Mouse (Mus musculus) adrenal gland, postnatal 4 days (tissue): ENCODE results near the gene Clic5. TPM values are rescaled to one million over a fixed set of nuclear protein-coding genes. Genes with fewer than 3 reads are reported as not detected.

Experiments used
- DNase-seq, 2 experiments: peaks; one replicate each; pipeline ENCODE4 v3.0.0; 2021 to 2022; ENCODE audit warnings: low spot score in 2 of 2, mixed read lengths in 2 of 2
- total RNA-seq, 2 experiments: library from RNA; stranded (reverse); gene quantifications; 2 replicates each; pipeline ENCODE4 v1.2.3; 2021

The Clic5 gene
- total RNA-seq, 2 experiments from 2014 or later, result 7.9 to 11.2 TPM

DNA sequence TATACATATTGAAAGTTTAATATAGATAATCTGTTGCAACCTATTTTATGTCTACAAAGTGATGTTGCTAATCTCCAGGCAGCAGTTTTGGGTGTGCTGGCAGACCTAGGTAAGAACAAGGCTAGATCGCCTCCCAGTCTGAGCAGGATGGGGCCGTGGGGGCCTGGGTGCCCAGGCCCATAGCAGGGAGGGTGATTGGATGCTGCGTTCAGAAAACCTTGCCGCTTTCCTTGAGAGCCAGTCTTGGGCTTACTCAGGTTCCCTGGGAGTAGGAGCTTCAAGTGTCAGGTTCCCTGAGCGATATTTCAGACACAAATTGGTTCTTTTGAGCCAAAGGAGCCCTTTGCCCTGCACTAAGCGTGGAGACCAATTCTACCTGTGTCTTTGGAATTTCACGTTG lies 1.9 kb downstream of the Clic5 start:
- DNase-seq, result no peak

DNA sequence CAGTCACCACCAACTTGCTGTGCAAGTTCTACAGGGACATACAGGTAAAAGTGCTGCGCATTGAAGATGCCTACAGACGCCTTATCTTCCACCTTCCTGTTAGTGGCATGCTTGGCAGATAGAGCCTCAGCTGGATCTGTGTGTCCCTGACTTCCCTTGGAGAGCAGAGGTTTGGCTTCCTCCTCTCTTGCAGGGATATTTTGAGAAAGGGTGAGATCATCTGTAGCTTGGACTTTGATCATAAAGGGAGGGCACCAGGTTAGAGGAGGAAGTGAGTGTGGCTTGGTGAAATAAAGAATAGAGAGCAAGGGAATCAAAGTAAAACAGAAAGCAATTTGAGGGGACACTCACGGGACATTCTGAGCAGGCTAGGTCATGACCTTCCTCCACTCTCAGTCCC lies 4.6 kb downstream of the Clic5 start:
- no peak for DNase-seq

DNA sequence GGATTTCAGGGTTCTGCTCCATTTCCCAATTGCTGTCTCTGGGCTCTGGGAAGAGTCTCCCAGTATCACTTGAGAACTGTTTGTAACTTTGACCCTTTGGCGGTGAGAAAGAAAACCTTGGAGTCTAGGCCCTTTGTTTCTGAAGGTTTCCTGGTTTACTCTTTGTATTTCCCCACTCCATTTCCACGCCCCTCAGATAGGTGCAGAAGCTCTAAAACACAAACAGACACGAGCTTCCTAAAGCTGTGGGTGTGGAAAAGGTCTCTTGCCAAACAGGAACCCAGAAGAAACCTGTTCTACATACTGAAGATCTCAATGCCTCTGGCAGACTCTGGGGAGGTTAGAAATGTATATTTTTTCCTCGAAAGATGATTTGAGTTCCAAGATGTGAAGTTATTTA lies 10.8 kb downstream of the Clic5 start:
- no peak for DNase-seq

DNA sequence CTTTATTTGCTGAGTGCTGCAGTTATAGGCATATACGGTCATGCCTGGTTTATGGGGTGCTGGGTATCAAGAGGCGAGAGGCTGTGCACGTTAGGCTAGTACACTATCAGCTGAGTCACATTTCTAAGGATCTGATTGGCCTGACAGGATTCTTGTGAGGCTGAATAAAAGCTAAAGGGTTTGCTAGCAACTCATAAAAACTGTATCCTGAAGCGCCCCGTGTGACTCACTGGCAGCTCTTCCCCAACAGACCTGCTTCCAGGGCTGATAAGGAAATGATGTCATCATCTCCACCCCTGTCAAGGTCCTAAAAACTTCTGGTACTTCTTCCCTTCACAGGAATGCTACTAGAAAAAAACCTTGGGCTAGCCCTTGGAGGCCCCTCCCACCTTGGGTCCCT lies 14.6 kb downstream of the Clic5 start:
- DNase-seq, result no peak

DNA sequence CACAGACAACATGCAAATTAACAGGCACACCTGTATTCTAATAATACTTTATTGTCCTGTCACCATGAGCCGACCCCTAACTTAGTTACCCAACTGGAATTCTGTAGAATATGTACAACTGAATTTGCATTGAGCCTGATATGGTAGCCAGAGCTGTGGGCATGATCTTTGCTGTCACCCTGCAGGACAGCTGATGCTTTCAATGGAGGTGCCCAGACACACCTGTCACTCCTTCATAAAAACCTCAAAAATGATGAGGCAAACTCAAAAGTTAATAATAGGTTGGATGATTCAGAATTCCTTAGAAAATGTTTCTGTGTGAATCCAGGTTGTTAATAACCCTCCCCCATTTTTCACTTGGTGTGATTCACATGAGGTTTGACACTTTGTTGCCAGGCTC lies 16.4 kb downstream of the Clic5 start:
- DNase-seq, result no peak

DNA sequence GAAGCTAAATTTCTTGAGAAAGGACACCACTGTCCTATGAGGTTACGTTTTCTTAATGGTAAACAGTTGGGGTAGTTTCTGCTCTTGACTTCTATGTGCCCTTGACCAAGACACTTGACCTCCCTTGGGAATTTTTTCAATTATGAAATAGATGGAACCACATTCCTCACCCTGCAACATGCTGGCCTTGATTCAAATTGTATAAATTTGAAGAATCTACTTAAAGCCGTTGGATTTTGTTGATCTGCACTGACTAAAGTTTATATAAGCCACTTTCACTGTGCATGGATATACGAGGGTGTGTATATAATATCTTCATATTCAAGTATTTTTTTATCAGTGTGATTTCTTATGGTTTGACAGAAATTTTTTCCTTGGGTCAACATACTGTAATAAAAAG lies 17.2 kb downstream of the Clic5 start:
- no peak for DNase-seq

DNA sequence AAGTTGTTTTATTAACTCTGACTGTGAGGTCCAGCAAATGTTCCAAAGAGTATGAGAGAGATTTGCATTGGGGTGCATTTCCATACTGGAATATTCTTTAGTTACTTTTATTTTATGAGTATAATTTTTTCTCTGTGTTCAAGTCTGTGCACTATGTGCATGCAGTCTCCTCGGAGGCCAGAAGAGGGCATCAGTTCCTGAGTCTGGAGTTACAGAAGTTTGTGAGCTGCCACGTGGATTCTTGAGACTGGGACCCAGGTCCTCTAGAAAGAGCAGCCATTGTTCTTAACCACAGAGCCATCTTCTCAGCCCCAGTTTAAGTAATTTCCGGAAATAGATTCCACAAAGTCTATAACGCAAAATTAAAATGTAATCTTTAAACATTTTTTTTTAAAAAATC lies 20.5 kb downstream of the Clic5 start:
- no peak for DNase-seq

DNA sequence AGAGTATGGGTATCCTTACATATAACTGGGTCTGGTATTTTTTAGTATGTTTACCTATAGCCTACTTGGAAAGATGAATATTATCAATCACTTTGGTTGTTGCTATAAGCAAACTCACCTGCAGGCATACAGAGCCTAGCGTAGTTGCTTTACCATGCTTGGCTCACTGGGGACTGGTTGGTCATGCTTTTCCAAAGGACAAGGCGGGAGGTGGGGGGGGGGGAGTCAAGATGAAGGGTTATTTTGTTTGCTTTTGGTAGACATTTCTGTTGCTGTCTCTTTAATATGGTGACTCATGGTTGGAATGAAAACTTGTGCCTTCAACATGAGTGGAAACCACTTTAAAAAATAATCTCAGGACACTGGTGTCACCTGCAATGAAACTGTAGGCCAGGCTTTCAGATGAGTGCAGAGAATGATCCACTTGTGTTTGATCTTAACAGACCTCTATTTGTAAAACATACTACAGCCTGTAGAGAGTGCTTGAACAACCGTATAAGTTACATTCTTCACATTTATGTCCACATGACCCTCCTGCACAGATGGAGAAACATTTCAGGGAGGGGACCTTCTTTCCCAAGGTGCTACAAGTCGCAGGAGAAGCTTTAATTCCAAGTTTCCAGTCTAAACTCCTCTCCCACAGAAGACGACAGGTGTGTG lies 24.7 kb downstream of the Clic5 start:
- DNase-seq, result no peak

DNA sequence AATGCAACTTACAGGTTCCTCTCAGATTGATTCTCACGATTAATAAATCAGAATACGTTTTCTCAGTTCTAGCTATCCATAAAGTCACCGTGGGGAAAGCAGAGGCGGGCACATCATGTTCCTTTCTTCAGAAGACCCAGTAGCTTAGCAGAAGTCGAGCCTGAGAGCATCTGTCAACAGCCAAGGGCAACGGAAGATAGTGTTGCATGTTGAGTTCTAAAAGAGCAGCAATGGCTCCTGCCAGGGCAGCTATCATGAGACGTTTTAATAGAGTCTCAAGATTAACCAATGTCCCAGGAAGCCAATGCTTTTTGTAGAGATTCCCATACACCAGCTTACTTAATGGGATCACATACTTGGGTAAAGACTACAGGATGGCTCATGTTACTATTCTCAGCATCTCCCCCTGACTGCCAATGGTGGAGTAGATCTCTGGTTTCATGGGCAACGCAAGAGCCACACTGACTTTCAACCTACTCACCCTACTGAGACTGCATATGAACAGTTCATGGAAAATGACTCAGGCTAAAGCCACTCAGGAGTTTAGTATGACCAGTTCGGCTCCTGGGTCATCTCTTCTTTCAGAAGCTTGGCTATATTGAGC lies 26.9 kb downstream of the Clic5 start:
- no peak for DNase-seq

DNA sequence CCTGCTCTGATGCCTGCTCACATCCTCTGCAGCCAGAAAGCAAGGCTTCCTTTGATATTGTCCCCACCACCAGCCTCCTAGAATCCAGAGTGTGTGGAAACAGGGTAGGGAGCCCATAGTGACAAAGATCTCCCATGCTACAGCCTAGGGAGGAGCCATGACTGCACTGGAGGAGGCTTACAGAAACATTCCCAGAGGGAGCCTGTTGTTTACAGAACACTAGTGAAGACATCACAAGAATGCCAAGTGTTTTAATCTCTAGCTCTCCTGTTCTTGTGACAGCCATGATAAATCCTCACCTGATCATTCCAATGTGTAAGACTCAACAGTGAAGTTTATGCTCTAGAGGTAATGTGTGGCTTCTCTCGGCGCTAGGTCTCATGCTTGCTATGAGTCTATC lies 28.8 kb downstream of the Clic5 start:
- DNase-seq, result no peak

DNA sequence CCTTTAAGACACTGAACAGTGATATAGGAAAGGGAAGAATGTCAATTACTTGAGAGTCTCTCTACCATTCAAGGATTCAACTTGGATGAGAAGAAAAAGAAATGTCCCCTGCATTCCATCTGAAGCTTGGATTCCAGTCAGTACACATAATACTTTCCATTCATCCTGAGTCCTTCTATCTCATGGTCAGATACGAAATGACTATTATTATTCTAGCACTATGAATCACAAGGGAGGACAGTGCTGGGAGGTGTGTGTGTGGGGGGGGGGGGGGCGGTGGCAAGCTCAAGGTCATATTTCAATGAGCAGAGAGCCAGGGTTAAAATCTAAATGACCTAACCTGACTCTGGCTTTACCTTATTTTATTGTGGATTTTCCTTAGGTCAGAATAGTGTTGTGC lies 31.6 kb downstream of the Clic5 start:
- no peak for DNase-seq

DNA sequence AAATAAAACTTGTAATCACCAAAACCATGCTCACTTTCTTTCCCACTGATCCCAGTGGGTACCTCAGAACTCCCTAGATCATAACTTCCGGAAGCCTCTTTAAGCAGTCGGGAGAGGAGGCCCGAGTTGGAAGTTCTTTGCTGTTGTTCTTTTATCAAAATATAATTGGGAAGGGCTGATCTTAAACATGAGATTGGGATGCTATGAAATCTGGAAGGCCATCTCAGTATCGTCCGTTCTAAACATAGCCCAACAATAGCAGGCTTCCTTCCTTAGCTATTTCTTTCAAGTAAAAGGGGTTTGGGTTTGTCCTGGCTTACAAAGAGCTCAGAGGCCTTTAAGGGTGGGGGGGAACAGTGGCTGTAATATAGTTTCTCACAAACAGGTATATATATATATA lies 40.0 kb downstream of the Clic5 start:
- no peak for DNase-seq

DNA sequence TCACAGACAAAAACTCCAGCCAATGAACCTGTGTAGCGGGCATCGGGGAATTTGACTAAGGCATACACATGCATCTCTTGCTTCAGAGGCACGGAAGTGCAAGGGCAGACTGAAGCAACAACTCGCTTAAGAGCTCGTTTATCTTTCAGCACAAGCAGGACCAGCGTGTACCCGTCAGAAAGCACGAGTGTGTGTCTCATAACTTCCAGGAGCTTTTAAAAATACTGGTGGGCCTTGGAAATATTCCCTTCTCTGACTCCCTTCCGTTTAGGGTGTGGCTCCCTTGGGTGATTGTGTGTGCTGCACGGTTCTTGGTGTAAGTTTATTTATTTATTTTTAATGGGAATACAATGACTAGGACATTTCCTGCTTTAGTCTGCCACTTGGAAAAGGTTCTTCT lies 41.7 kb downstream of the Clic5 start:
- DNase-seq, result no peak

DNA sequence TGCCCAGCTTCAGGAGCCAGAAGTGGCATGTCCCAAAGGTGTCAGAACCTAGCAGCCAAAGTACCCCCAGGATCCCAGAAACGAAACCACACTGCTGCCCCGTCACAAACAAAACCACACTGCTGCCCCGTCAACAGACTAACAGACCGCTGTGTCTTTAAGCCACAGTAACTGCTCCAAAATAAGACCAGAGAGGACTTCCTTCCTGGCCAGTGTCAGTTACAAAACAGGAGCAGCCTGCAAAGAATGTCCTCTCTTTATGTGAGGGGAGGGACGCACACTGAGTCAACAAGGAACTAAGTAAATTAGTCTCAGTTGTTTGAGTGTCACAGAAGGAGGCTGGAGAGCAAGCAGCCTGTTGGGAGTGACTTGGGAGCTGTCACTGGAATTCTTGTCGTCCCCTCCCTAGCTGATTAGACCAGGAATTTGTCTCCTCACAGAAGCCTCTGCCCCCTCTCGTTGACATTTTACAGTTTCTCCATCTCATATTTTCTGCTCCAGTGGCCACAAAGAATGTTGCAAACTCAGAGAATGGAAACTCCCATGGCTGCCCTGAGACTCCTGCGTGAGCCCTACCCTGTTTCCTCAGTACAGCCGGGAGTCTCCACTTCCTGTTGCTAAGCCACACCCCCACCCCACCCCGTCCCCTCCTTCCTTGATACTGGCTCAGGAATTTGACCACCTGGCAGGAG lies 50.8 kb downstream of the Clic5 start:
- DNase-seq, result no peak

DNA sequence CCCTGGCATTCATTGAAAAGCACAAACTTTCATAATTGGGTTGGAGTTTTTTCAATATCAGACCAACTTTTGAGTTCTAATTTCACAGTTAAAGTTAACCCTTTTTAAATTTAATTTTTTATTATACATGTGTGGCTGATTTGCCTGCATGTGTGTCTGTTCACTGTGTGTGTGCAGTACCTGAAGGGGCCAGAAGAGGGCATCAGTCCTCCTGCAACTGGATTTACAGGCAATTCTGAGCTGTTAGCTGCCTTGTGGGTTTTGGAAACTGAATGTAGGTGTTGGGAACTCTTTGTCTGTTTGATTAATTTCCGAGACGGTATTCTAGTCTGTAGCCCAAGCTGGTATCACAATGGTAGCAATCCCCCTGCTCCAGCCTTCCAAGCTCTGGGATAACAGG lies 52.4 kb downstream of the Clic5 start:
- no peak for DNase-seq

DNA sequence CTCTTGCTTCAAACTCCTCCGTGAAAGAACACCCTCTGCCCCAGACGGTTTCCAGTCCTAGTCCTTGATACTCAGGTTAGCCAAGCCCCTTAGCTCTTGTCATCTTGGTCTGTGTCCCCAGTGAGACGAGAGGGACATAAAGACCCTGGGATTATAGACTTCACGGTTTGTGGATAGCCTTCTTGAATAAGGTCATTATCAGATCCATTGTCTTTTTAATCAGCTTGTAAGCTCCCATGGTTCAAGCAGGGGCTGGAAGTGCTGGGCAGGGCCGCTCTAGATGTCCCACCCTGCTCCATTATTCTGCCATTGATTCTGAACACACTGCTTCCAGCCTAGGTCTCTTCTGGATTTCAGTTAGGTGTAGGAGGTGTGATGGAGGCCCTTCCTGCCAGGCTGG lies 55.7 kb downstream of the Clic5 start:
- DNase-seq, result no peak

DNA sequence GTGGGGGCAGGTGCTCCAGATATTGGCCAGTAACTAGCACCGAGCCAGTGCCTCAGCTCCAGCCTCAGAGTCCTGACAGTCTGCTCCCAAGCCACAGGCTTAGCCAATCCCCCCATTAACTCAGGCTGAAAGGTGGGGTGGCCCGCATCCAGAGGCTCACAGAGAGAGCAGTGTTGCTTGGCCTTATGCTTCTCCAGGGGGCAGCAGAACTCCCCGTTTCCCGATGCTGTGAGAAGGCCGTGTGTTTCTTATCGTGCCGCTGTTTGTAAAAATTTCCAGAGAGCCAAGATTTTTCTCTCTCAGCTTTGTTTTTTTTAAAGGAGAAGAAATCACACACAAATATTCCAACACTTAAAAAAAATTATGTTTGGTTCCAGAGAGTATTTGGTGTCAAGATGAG lies 56.2 kb downstream of the Clic5 start:
- no peak for DNase-seq

DNA sequence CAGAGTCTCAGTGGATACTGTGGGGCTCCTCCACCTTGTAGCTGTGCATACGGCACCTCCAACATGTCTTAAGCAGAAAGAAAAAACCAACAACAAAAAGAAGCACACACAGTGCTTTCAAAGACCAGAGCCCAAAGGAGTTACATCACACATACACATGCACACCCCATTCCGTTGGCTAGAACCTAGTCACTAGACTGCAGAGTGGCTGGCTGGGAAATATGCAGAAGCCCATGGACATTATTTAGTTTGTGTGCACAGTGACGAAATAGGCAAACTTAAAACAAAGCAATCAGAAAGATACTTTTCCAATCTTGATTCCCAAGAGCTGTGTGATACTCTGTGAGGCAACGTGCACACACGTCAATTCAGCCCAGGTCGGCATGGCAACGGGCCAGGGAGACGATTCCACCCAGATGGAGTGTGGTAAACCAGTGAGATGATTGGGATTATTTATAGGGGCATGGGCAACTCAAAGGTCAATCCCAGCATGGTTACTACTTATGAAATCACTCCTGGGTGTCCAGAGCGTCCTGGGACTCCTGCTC lies 57.8 kb downstream of the Clic5 start:
- no peak for DNase-seq

DNA sequence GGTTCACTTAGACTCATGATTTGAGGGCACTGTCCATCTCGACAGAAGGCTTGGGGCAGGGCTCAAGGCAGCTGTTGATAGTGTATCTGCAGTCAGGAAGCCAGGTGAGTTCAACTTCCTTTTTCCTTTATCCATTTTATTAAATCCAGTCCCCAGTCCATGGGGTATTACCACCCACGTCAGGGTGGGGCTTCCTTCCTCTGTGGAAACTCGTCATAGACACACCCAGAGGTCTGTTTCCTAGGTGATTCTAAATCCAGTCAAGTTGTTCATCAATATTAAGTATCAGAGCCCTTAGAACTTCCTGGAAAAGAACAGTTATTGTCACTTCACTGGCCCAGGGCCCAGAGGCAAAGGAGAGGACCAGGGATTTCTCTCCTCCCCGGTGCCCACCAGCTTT lies 61.2 kb downstream of the Clic5 start:
- DNase-seq, result no peak

DNA sequence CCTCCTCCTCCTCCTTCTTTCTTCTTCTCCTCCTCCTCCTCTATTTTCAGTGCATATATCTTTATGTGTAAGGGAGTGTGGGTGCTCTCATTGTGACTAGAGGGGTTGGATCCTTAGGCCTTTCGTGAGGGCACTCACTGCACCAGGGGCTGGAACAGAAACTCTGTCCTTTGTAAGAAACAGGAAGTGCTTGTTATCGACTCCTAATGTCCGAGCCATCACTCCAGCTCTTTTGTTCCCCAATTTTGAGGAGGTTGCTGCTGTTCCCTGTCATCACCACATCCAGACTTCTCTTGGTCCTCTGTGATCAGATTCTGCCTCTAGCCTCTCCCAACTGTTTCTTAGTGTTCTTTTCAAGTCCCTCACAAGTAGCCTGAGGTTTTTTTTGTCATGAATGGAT lies 64.3 kb downstream of the Clic5 start:
- DNase-seq, result no peak

DNA sequence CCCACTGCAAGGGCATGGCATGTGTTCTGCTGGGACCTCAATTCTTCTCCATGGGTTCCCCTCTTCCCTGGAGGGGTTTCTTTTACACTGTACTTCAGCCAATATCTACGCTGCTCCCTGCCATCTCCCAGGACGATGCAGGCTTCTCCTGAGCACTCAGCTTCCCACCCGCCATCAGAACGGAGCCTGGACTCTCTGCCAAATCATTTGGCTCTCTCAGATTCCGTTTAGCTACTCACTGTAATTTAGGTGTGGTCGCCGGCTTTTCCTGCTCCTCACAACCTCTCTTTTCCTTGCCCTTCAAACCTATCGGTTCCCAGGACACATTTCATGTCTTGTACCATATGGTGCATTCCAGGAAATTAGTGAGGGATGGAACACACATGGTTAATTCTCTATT lies 66.3 kb downstream of the Clic5 start:
- no peak for DNase-seq

DNA sequence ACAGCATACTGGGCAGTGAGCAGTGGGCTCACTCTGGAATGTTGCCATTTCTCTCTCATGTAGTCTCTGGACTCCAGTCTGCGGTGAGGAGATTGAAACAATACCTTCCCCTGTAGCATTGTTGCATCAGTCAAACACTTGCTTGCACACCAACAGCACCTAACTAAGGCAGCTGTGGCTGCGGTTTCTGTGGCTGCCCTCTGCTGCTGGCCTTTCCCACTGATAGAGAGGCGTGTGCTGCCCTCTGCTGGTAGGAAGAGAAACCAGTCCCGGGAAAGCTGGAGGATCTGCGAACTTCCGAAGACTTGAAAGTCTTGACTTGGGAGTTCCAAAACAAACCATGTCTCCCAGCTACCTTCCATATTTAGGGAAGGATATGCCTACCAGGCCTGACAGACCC lies 68.2 kb downstream of the Clic5 start:
- peak; percentile 25 to 45 for DNase-seq

DNA sequence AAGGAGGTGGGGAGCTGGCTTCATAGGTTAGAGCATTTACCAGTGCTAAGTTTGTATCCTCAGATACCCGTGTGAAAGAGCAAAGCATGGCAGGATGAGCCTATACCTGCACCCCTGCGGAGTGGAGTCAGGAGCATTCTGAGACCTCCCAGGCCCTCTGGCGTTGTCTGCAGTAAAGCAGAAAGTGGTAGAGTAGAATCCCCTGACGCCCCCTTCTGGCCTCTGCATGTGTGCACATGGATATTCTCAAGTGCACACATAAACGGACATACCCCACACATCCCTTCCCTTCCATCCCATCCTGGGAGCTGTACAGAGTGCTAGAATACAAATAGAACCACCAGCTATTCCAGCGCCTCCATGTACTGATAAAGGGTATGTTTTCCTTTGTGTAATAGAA lies 70.9 kb downstream of the Clic5 start:
- no peak for DNase-seq
